Mouse (Mus musculus): ENCODE measurements around the gene Irf8.

Gene Irf8

GRCm38 (mm10) chr8:120719586-120720236, 16.4 kb upstream of the Irf8 start:
- no peak for DNase-seq (ENCODE audit: low read depth, low spot score)

- peak; percentile 64 for DNase-seq (ENCODE audit: low read depth, low spot score)
These were observed 13.1 kb upstream of the Irf8 start for GRCm38 (mm10) chr8:120723025-120723424.

- DNase-seq (ENCODE audit: low read depth, low spot score), result peak; percentile 78
These were observed 12.1 kb upstream of the Irf8 start for GRCm38 (mm10) chr8:120724096-120724495.

- DNase-seq (ENCODE audit: low read depth, low spot score), result no peak
These were observed 11.2 kb upstream of the Irf8 start for GRCm38 (mm10) chr8:120724816-120725575.

- DNase-seq (ENCODE audit: low read depth, low spot score), result no peak
These were observed 10.6 kb upstream of the Irf8 start for GRCm38 (mm10) chr8:120725576-120725950.

- DNase-seq (ENCODE audit: low read depth, low spot score), result no peak
These were observed 10.1 kb upstream of the Irf8 start for GRCm38 (mm10) chr8:120726051-120726450.

GRCm38 (mm10) chr8:120728488-120729160, 7.5 kb upstream of the Irf8 start:
- DNase-seq (ENCODE audit: low read depth, low spot score), result no peak

GRCm38 (mm10) chr8:120731582-120731981, 4.6 kb upstream of the Irf8 start:
- peak; percentile 56 for DNase-seq (ENCODE audit: low read depth, low spot score)

- peak; percentile 93 for DNase-seq (ENCODE audit: low read depth, low spot score)
These were observed 4.1 kb upstream of the Irf8 start for GRCm38 (mm10) chr8:120732068-120732467.

- no peak for DNase-seq (ENCODE audit: low read depth, low spot score)
These were observed 328 bp downstream of the Irf8 start for GRCm38 (mm10) chr8:120736486-120736885.

GRCm38 (mm10) chr8:120737166-120737565, 1.0 kb downstream of the Irf8 start:
- no peak for DNase-seq (ENCODE audit: low read depth, low spot score)

- DNase-seq (ENCODE audit: low read depth, low spot score), result no peak
These were observed 2.6 kb downstream of the Irf8 start for GRCm38 (mm10) chr8:120738771-120739170.

- DNase-seq (ENCODE audit: low read depth, low spot score), result no peak
These were observed 3.4 kb downstream of the Irf8 start for GRCm38 (mm10) chr8:120739526-120739925.

GRCm38 (mm10) chr8:120740579-120740978, 4.4 kb downstream of the Irf8 start:
- no peak for DNase-seq (ENCODE audit: low read depth, low spot score)

GRCm38 (mm10) chr8:120741001-120741400, 4.8 kb downstream of the Irf8 start:
- DNase-seq (ENCODE audit: low read depth, low spot score), result no peak

- DNase-seq (ENCODE audit: low read depth, low spot score), result no peak
These were observed 5.8 kb downstream of the Irf8 start for GRCm38 (mm10) chr8:120741815-120742530.

GRCm38 (mm10) chr8:120743149-120743897, 7.2 kb downstream of the Irf8 start:
- no peak for DNase-seq (ENCODE audit: low read depth, low spot score)

- no peak for DNase-seq (ENCODE audit: low read depth, low spot score)
These were observed 7.7 kb downstream of the Irf8 start for GRCm38 (mm10) chr8:120743898-120744290.

- DNase-seq (ENCODE audit: low read depth, low spot score), result no peak
These were observed 8.3 kb downstream of the Irf8 start for GRCm38 (mm10) chr8:120744448-120744847.

- DNase-seq (ENCODE audit: low read depth, low spot score), result no peak
These were observed 9.1 kb downstream of the Irf8 start for GRCm38 (mm10) chr8:120745226-120745625.

GRCm38 (mm10) chr8:120746007-120746701, 10.0 kb downstream of the Irf8 start:
- no peak for DNase-seq (ENCODE audit: low read depth, low spot score)

Data from ZHBTc4 (cell line).